Mouse (Mus musculus): ENCODE measurements around the gene Fbxo41. TPM values are rescaled to one million over a fixed set of nuclear protein-coding genes. Genes with fewer than 3 reads are reported as not detected.

Gene Fbxo41
- 1.9 and 2.6 TPM in 2 replicates for polyA plus RNA-seq (2016; fragmentation: Nextera tagmentation; extraction: Ambion mirVana)

GRCm38 (mm10) chr6:85502911-85503250 is at the start of gene Fbxo41:
Gene Fbxo41 (minus strand): TSS chr6:85502994.
- peaks cover 24% of the 10 kb centered on the region for H3K4me1 ChIP-seq
- peak within 1 kb of the TSS; percentile 85 for H3K9ac ChIP-seq
- peak within 1 kb of the TSS; percentile 89 for H3K4me2 ChIP-seq
- no peaks in the 10 kb centered on the region for H3K9me3 ChIP-seq
- H3K4me3 ChIP-seq (replicated peaks) = peak within 1 kb of the TSS; percentile 79
- H3K27ac ChIP-seq = peak within 1 kb of the TSS; percentile 42
- WGBS = 2% methylated on average over 11 of the region's 22 CpGs
- peak; percentile 90 for ATAC-seq (ENCODE audit: low FRiP score)
- H3K27me3 ChIP-seq = peaks cover 37% of the 10 kb centered on the region
- H3K36me3 ChIP-seq (replicated peaks) = no peaks in the 10 kb centered on the region

DNA sequence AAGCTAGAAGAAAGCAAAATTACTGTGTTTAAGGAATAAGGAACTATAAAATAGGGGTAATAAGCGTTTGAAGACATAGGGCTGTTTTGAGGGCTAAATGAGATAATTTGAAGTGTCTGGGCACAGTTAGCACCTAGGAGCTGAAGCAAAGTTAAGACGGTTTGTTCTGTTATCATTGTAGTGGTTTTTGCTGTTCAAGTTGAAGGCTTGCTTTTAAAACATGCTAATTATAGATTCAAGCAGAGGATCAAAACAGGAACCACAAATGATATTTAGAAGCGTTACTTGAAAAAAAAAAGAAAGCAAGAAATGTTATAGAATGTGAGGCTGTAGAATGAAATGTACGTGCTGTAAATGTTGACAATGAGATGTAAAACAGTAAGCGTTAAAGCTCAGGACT is 44.8 kb upstream of the Fbxo41 start:
- Histone ChIP-seq H3K36me3 (replicated peaks) (no peaks in the 10 kb centered on the region), H3K9me3 (no peaks in the 10 kb centered on the region), H3K27ac (no peak overlapping the region), H3K4me3 (replicated peaks) (no peak overlapping the region), H3K27me3 (no peaks in the 10 kb centered on the region), H3K4me2 (no peak overlapping the region), H3K4me1 (no peaks in the 10 kb centered on the region), H3K9ac (no peak overlapping the region)
- 88% methylated on average over 5 of the region's 5 CpGs for WGBS
- no peak for ATAC-seq (ENCODE audit: low FRiP score)

GRCm38 (mm10) chr6:85544251-85544881 is 41.6 kb upstream of the Fbxo41 start:
- Histone ChIP-seq H3K9me3 (no peaks in the 10 kb centered on the region), H3K36me3 (replicated peaks) (no peaks in the 10 kb centered on the region), H3K4me3 (replicated peaks) (no peak overlapping the region), H3K4me2 (no peak overlapping the region), H3K27me3 (no peaks in the 10 kb centered on the region), H3K9ac (no peak overlapping the region), H3K4me1 (no peaks in the 10 kb centered on the region), H3K27ac (no peak overlapping the region)
- 70% methylated on average over 13 of the region's 13 CpGs for WGBS
- ATAC-seq (ENCODE audit: low FRiP score) = no peak

DNA sequence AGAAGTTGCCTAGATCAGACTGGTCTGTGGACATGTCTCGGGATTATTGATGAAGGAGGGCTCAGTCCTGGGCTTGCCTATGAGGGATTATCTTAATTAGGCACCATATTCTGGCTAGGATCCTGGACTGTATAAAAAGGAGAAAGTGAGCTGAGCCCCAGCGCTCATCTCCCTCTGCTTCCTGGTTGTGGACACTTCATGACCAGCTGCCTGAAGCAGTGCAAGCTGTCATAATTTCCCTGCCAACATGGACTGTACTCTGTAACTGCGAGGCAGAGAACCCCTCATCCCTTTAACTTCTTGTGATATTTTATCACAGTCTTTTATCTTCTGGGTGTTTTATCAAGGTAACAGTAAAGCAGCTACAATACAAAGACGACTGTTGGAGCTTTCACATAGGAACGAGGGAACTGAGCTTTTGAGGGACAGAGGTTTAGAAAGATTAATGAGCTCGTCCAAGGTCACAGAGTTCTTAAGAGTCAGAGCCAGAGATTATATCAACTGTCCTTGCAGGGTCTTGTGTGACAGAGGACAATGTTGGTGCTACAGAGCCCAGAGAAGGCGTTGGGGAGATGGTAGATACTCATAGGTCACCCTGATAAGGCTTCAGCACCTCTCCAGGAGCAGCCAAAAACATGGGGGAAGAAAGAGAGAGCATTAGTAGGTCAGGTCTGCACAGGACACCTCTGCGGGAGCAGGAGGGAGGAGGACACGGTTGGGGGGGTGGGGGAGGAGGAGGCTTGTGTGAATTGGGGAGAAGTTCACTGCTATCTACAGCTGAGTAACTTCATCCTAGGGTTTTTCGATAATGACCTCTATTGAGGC is 40.8 kb upstream of the Fbxo41 start:
- 85% methylated on average over 10 of the region's 10 CpGs for WGBS
- H3K4me1 ChIP-seq = no peaks in the 10 kb centered on the region

GRCm38 (mm10) chr6:85522825-85523224 is 20.0 kb upstream of the Fbxo41 start:
- no peak for ATAC-seq (ENCODE audit: low FRiP score)
- Histone ChIP-seq H3K9me3 (no peaks in the 10 kb centered on the region), H3K4me2 (no peak overlapping the region), H3K36me3 (replicated peaks) (no peaks in the 10 kb centered on the region), H3K9ac (no peak overlapping the region), H3K4me1 (0 out of 2 replicates have a peak, but pooled peaks cover 8% of the 10 kb centered on the region), H3K27me3 (no peaks in the 10 kb centered on the region), H3K27ac (no peak overlapping the region), H3K4me3 (replicated peaks) (no peak overlapping the region)
- 64% methylated on average over 2 of the region's 2 CpGs for WGBS

More for the DNA sequence above, 40.8 kb upstream of the Fbxo41 start:
- no peak overlapping the region for H3K27ac ChIP-seq
- ATAC-seq (ENCODE audit: low FRiP score) = no peak
- no peaks in the 10 kb centered on the region for H3K36me3 ChIP-seq (replicated peaks)
- H3K27me3 ChIP-seq = no peaks in the 10 kb centered on the region
- H3K9me3 ChIP-seq = no peaks in the 10 kb centered on the region
- no peak overlapping the region for H3K4me3 ChIP-seq (replicated peaks)
- H3K9ac ChIP-seq = no peak overlapping the region
- H3K4me2 ChIP-seq = no peak overlapping the region

DNA sequence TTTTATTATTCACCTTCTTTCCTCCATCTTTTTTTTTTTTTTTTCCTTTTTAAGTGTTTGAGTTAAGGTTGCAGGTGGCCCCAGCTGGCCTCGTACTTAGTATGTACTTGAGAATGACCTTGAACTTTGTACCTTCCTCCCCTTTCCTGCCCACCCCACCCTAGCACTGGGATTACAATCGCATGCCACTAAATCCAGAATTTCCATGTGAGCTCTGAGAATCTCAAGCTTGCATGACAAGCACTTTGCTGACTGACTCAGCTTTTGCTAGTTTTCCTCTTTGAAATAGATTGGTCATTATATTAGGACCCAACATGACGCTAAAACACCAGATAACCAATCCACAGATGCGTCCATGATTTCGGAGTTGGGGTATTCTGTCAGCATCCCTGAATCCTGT is 19.2 kb upstream of the Fbxo41 start:
- H3K4me2 ChIP-seq = no peak overlapping the region
- WGBS = 90% methylated on average over 5 of the region's 5 CpGs
- 0 out of 2 replicates have a peak, but pooled peaks cover 8% of the 10 kb centered on the region for H3K4me1 ChIP-seq
- no peak overlapping the region for H3K9ac ChIP-seq
- H3K4me3 ChIP-seq (replicated peaks) = no peak overlapping the region
- no peaks in the 10 kb centered on the region for H3K9me3 ChIP-seq
- no peaks in the 10 kb centered on the region for H3K36me3 ChIP-seq (replicated peaks)
- H3K27ac ChIP-seq = no peak overlapping the region
- ATAC-seq (ENCODE audit: low FRiP score) = no peak
- 0 out of 2 replicates have a peak, but pooled peaks cover 3% of the 10 kb centered on the region for H3K27me3 ChIP-seq

DNA sequence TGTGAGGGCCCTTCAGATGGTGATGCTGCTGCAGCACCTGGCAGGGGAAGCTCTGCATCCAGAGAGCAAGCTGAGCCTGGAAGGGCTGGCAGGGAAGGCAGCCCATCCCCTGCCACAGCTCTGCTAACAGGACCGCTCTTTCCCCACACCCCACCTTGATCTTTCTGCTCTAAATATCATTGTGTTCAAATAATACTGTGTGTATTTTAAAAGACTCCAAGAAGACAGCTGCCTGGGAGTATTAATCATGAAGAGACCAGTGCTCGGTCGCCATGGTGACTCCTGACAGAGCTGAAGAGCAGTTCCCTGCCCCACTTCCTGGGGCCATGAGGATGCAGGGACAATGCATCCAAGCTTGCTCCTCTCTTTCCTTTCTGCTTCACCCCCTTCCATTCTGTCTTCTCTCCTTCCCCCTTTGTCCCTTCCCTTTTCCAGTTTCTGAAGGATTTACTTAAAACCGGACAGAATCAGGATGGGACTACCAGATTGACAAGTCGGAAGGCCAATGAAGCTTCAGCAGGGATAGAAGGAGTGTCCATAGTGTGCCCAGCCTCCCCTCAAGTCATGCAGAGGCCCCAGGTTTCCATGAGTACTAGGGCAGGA is 15.4 kb upstream of the Fbxo41 start:
- H3K36me3 ChIP-seq (replicated peaks) = no peaks in the 10 kb centered on the region
- H3K4me3 ChIP-seq (replicated peaks) = no peak overlapping the region
- WGBS = 51% methylated on average over 5 of the region's 5 CpGs
- H3K9me3 ChIP-seq = no peaks in the 10 kb centered on the region
- H3K4me1 ChIP-seq = peaks cover 13% of the 10 kb centered on the region
- ATAC-seq (ENCODE audit: low FRiP score) = peak; percentile 27; the same call in 1 of the 2 replicates
- H3K9ac ChIP-seq = no peak overlapping the region
- no peak overlapping the region for H3K27ac ChIP-seq
- no peak overlapping the region for H3K4me2 ChIP-seq
- H3K27me3 ChIP-seq = peaks cover 41% of the 10 kb centered on the region

GRCm38 (mm10) chr6:85515941-85516340 is 13.1 kb upstream of the Fbxo41 start:
- no peaks in the 10 kb centered on the region for H3K9me3 ChIP-seq
- H3K27ac ChIP-seq = no peak overlapping the region
- no peak overlapping the region for H3K4me3 ChIP-seq (replicated peaks)
- H3K27me3 ChIP-seq = peaks cover 63% of the 10 kb centered on the region
- no peaks in the 10 kb centered on the region for H3K36me3 ChIP-seq (replicated peaks)
- 73% methylated on average over 4 of the region's 4 CpGs for WGBS
- ATAC-seq (ENCODE audit: low FRiP score) = no peak
- peaks cover 35% of the 10 kb centered on the region for H3K4me1 ChIP-seq
- no peak overlapping the region for H3K9ac ChIP-seq
- no peak overlapping the region for H3K4me2 ChIP-seq

- Histone ChIP-seq H3K4me3 (replicated peaks) (peak within 1 kb of the TSS; percentile 44), H3K36me3 (replicated peaks) (no peaks in the 10 kb centered on the region), H3K9ac (0 out of 2 replicates have a peak within 1 kb of the TSS, but pooled peaks have one; percentile 21), H3K4me1 (peaks cover 34% of the 10 kb centered on the region), H3K27me3 (peaks cover 88% of the 10 kb centered on the region), H3K9me3 (no peaks in the 10 kb centered on the region), H3K4me2 (peak within 1 kb of the TSS; percentile 70), H3K27ac (no peak within 1 kb of the TSS)
- WGBS = under 1% methylated on average over 37 of the region's 38 CpGs
- peak; percentile 65; the same call in 1 of the 2 replicates for ATAC-seq (ENCODE audit: low FRiP score)
These were observed 10.7 kb upstream of the Fbxo41 start, which contains the start of gene Egr4 for GRCm38 (mm10) chr6:85513531-85513910. Gene Egr4 (minus strand): TSS chr6:85513589.

- WGBS = under 1% methylated on average over 80 of the region's 90 CpGs
- ATAC-seq (ENCODE audit: low FRiP score) = peak; percentile 33; the same call in 1 of the 2 replicates
- Histone ChIP-seq H3K4me3 (replicated peaks) (peak overlapping the region; percentile 44), H3K4me2 (peak overlapping the region; percentile 70), H3K36me3 (replicated peaks) (no peaks in the 10 kb centered on the region), H3K4me1 (peaks cover 27% of the 10 kb centered on the region), H3K9me3 (no peaks in the 10 kb centered on the region), H3K27ac (no peak overlapping the region), H3K9ac (0 out of 2 replicates have a peak overlapping the region, but pooled peaks have one; percentile 21), H3K27me3 (peaks cover 93% of the 10 kb centered on the region)
These were observed 10.1 kb upstream of the Fbxo41 start for GRCm38 (mm10) chr6:85512577-85513530.

DNA sequence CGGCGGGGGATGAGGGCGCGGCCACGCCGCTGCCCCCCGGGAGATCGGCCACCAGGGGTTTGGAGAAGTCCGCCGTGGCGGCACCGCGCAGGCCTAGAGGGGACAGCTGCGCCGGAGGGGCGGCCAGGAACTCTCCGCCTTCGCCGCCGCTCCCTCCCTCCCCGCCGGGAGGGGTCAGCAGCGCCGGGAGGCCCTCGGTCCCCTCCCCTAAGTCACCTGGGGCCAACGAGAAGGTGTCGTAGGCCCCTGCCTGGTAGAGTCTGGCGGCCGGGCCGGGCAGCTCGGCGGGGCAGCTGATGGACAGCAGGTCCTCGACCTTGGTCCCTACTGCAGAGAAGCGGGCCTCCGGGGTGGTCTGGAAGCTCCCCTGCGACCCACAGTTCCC is 9.3 kb upstream of the Fbxo41 start:
- peak overlapping the region; percentile 70 for H3K4me2 ChIP-seq
- peaks cover 90% of the 10 kb centered on the region for H3K27me3 ChIP-seq
- H3K27ac ChIP-seq = no peak overlapping the region
- no peaks in the 10 kb centered on the region for H3K9me3 ChIP-seq
- H3K4me1 ChIP-seq = peaks cover 27% of the 10 kb centered on the region
- ATAC-seq (ENCODE audit: low FRiP score) = no peak
- no peaks in the 10 kb centered on the region for H3K36me3 ChIP-seq (replicated peaks)
- H3K9ac ChIP-seq = 0 out of 2 replicates have a peak overlapping the region, but pooled peaks have one; percentile 4
- H3K4me3 ChIP-seq (replicated peaks) = peak overlapping the region; percentile 44
- WGBS = 0% methylated on average over 19 of the region's 36 CpGs

All from forebrain, embryonic 12.5 days (tissue).